Mouse (Mus musculus) mesoderm, embryonic 11.5 days (tissue): Measurements from ENCODE around the gene Sgms2.

Experiments used
- DNase-seq: peaks from one replicate; pipeline ENCODE4 v3.0.0-alpha.2; 2012; ENCODE audit warnings: low read depth, low spot score

Sgms2 gene

GRCm38 (mm10) chr3:131488403-131488802 is 2.8 kb downstream of the Sgms2 start:
- DNase-seq, result no peak

- no peak for DNase-seq
Observed at GRCm38 (mm10) chr3:131485388-131485787, 5.8 kb downstream of the Sgms2 start.

GRCm38 (mm10) chr3:131483650-131484049 is 7.6 kb downstream of the Sgms2 start:
- no peak for DNase-seq

- no peak for DNase-seq
Observed at GRCm38 (mm10) chr3:131481976-131482712, 9.1 kb downstream of the Sgms2 start.

GRCm38 (mm10) chr3:131480659-131481058 is 10.6 kb downstream of the Sgms2 start:
- no peak for DNase-seq

GRCm38 (mm10) chr3:131479415-131479814 is 11.8 kb downstream of the Sgms2 start:
- no peak for DNase-seq

GRCm38 (mm10) chr3:131476002-131476401 is 15.2 kb downstream of the Sgms2 start:
- no peak for DNase-seq

GRCm38 (mm10) chr3:131474526-131474925 is 16.7 kb downstream of the Sgms2 start:
- DNase-seq, result no peak

- no peak for DNase-seq
Observed at GRCm38 (mm10) chr3:131473496-131473895, 17.7 kb downstream of the Sgms2 start.

GRCm38 (mm10) chr3:131471836-131472235 is 19.4 kb downstream of the Sgms2 start:
- DNase-seq, result no peak

- no peak for DNase-seq
Observed at GRCm38 (mm10) chr3:131471435-131471834, 19.8 kb downstream of the Sgms2 start.

- DNase-seq, result peak; percentile 52
Observed at GRCm38 (mm10) chr3:131470837-131471236, 20.4 kb downstream of the Sgms2 start.

GRCm38 (mm10) chr3:131469636-131470035 is 21.6 kb downstream of the Sgms2 start:
- no peak for DNase-seq

GRCm38 (mm10) chr3:131466371-131466770 is 24.8 kb downstream of the Sgms2 start:
- no peak for DNase-seq

GRCm38 (mm10) chr3:131465536-131466260 is 25.5 kb downstream of the Sgms2 start:
- no peak for DNase-seq

GRCm38 (mm10) chr3:131372996-131373395 is 118.2 kb downstream of the Sgms2 start:
- DNase-seq, result no peak

GRCm38 (mm10) chr3:131368678-131369077 is 122.5 kb downstream of the Sgms2 start:
- DNase-seq, result no peak

- no peak for DNase-seq
Observed at GRCm38 (mm10) chr3:131367452-131367851, 123.8 kb downstream of the Sgms2 start.

GRCm38 (mm10) chr3:131364632-131365446 is 126.4 kb downstream of the Sgms2 start:
- peak; percentile 36 for DNase-seq

GRCm38 (mm10) chr3:131364194-131364593 is 127.0 kb downstream of the Sgms2 start:
- DNase-seq, result no peak

GRCm38 (mm10) chr3:131363602-131364001 is 127.6 kb downstream of the Sgms2 start:
- no peak for DNase-seq

GRCm38 (mm10) chr3:131361960-131362359 is 129.3 kb downstream of the Sgms2 start:
- no peak for DNase-seq
